Mouse (Mus musculus): Measurements from ENCODE around the gene Irx4. TPM values are rescaled to one million over a fixed set of nuclear protein-coding genes. Genes with fewer than 3 reads are reported as not detected.

Irx4 gene
- not detected for polyA plus RNA-seq (2014; fragmentation: Illumina TruSeq; extraction: RNeasy Lipid Tissue Mini Kit (QIAGEN cat#74804); ENCODE audit: low replicate concordance)

GRCm38 (mm10) chr13:73260354-73261035, at the start of gene Irx4:
Irx4 (plus strand) TSS chr13:73260479.

Other genes with a start within 250 kb of the Irx4 start
- gene Mrpl36, start 68.0 kb downstream of the Irx4 start, polyA plus RNA-seq (2014; fragmentation: Illumina TruSeq; extraction: RNeasy Lipid Tissue Mini Kit (QIAGEN cat#74804); ENCODE audit: low replicate concordance): 68.4 TPM
- 39.8 TPM for gene Ndufs6, start 68.1 kb downstream of the Irx4 start, polyA plus RNA-seq (2014; fragmentation: Illumina TruSeq; extraction: RNeasy Lipid Tissue Mini Kit (QIAGEN cat#74804); ENCODE audit: low replicate concordance)
- gene Lpcat1, start 206.7 kb downstream of the Irx4 start, polyA plus RNA-seq (2014; fragmentation: Illumina TruSeq; extraction: RNeasy Lipid Tissue Mini Kit (QIAGEN cat#74804); ENCODE audit: low replicate concordance): 2.5 TPM

All from small intestine, adult 10 weeks (tissue).